Mouse (Mus musculus) heart, postnatal 36 days (tissue): ENCODE results near the gene Trim12a. TPM values are rescaled to one million over a fixed set of nuclear protein-coding genes. Genes with fewer than 3 reads are reported as not detected.

Experiments
- total RNA-seq, 2 experiments: library from RNA; stranded (reverse); gene quantifications; 2 replicates each; pipeline ENCODE4 v1.2.3; 2021

Trim12a gene
- total RNA-seq, 2 experiments from 2014 or later, result 6.6 to 9.2 TPM

Other genes starting within 250 kb of the Trim12a start
- gene Olfr644, start 243.6 kb downstream of the Trim12a start, total RNA-seq, result not detected
- gene Olfr645, start 230.0 kb downstream of the Trim12a start, total RNA-seq, result not detected
- not detected for gene Olfr646, start 210.6 kb downstream of the Trim12a start, total RNA-seq
- gene Ubqln5, start 185.6 kb downstream of the Trim12a start, total RNA-seq, result not detected
- not detected for gene Olfr643, start 178.1 kb downstream of the Trim12a start, total RNA-seq
- gene Ubqln3, start 172.2 kb downstream of the Trim12a start, total RNA-seq, result not detected
- gene Ubqlnl, start 164.9 kb downstream of the Trim12a start, total RNA-seq, result not detected
- not detected for gene Olfm5, start 150.6 kb downstream of the Trim12a start, total RNA-seq
- gene Olfr648, start 132.1 kb downstream of the Trim12a start, total RNA-seq, result not detected
- not detected for gene Olfr649, start 119.5 kb downstream of the Trim12a start, total RNA-seq
- under 1 TPM; 0.14 to 0.89 TPM for gene Trim6, start 96.7 kb downstream of the Trim12a start, total RNA-seq
- 1 to 10 TPM; 4.0 to 6.1 TPM for gene Trim34a, start 71.0 kb downstream of the Trim12a start, total RNA-seq
- 1 to 10 TPM; 2.0 to 3.0 TPM for gene Trim5, start 27.4 kb downstream of the Trim12a start, total RNA-seq
- gene Trim34b, start 14.0 kb upstream of the Trim12a start, total RNA-seq, result under 1 TPM; 0.36 to 0.54 TPM
- 1 to 10 TPM; 5.1 to 5.3 TPM for gene Trim12c, start 37.9 kb upstream of the Trim12a start, total RNA-seq
- under 1 TPM; 0.11 to 0.22 TPM for gene Trim30b, start 54.4 kb upstream of the Trim12a start, total RNA-seq
- gene Trim30c, start 85.4 kb upstream of the Trim12a start, total RNA-seq, result under 1 TPM in 1 of 2 experiments, not detected in 1; 0.41 TPM
- 1 to 10 TPM; 4.1 to 6.0 TPM for gene Trim30a, start 149.7 kb upstream of the Trim12a start, total RNA-seq
- under 1 TPM; 0.68 to 0.92 TPM for gene Trim30d, start 192.4 kb upstream of the Trim12a start, total RNA-seq
- not detected for gene Olfr651, start 234.7 kb upstream of the Trim12a start, total RNA-seq
- gene Olfr652, start 245.4 kb upstream of the Trim12a start, total RNA-seq, result not detected